Mouse (Mus musculus): ENCODE results near the gene Edn3.

The Edn3 gene

GRCm38 (mm10) chr2:174760479-174761121, at the start of gene Edn3:
TSS of gene Edn3 (plus strand) at chr2:174760619.
- DNase-seq (ENCODE audit: low read depth, low spot score), result peak; percentile 14

GRCm38 (mm10) chr2:174712043-174712442, 48.4 kb upstream of the Edn3 start:
- no peak for DNase-seq (ENCODE audit: low read depth, low spot score)

GRCm38 (mm10) chr2:174715938-174716337, 44.5 kb upstream of the Edn3 start:
- DNase-seq (ENCODE audit: low read depth, low spot score), result no peak

GRCm38 (mm10) chr2:174717857-174718256, 42.6 kb upstream of the Edn3 start:
- no peak for DNase-seq (ENCODE audit: low read depth, low spot score)

GRCm38 (mm10) chr2:174727114-174727823, 33.1 kb upstream of the Edn3 start:
- no peak for DNase-seq (ENCODE audit: low read depth, low spot score)

- DNase-seq (ENCODE audit: low read depth, low spot score), result no peak
Measured at GRCm38 (mm10) chr2:174731939-174732338, 28.5 kb upstream of the Edn3 start.

GRCm38 (mm10) chr2:174735270-174735669, 25.1 kb upstream of the Edn3 start:
- DNase-seq (ENCODE audit: low read depth, low spot score), result no peak

- DNase-seq (ENCODE audit: low read depth, low spot score), result no peak
Measured at GRCm38 (mm10) chr2:174747182-174747581, 13.2 kb upstream of the Edn3 start.

GRCm38 (mm10) chr2:174748381-174748780, 12.0 kb upstream of the Edn3 start:
- DNase-seq (ENCODE audit: low read depth, low spot score), result no peak

GRCm38 (mm10) chr2:174753197-174753596, 7.2 kb upstream of the Edn3 start:
- no peak for DNase-seq (ENCODE audit: low read depth, low spot score)

GRCm38 (mm10) chr2:174754231-174754630, 6.2 kb upstream of the Edn3 start:
- no peak for DNase-seq (ENCODE audit: low read depth, low spot score)

GRCm38 (mm10) chr2:174759189-174759588, 1.2 kb upstream of the Edn3 start:
- no peak for DNase-seq (ENCODE audit: low read depth, low spot score)

GRCm38 (mm10) chr2:174761452-174762101, 1.2 kb downstream of the Edn3 start:
- DNase-seq (ENCODE audit: low read depth, low spot score), result no peak

- DNase-seq (ENCODE audit: low read depth, low spot score), result no peak
Measured at GRCm38 (mm10) chr2:174762310-174762709, 1.9 kb downstream of the Edn3 start.

- no peak for DNase-seq (ENCODE audit: low read depth, low spot score)
Measured at GRCm38 (mm10) chr2:174768891-174769528, 8.6 kb downstream of the Edn3 start.

- DNase-seq (ENCODE audit: low read depth, low spot score), result no peak
Measured at GRCm38 (mm10) chr2:174774177-174775111, 14.0 kb downstream of the Edn3 start.

GRCm38 (mm10) chr2:174782016-174782415, 21.6 kb downstream of the Edn3 start:
- no peak for DNase-seq (ENCODE audit: low read depth, low spot score)

- DNase-seq (ENCODE audit: low read depth, low spot score), result no peak
Measured at GRCm38 (mm10) chr2:174782880-174783279, 22.5 kb downstream of the Edn3 start.

GRCm38 (mm10) chr2:174788830-174789229, 28.4 kb downstream of the Edn3 start:
- DNase-seq (ENCODE audit: low read depth, low spot score), result no peak

GRCm38 (mm10) chr2:174792436-174793125, 32.2 kb downstream of the Edn3 start:
- no peak for DNase-seq (ENCODE audit: low read depth, low spot score)

GRCm38 (mm10) chr2:174793181-174793580, 32.8 kb downstream of the Edn3 start:
- no peak for DNase-seq (ENCODE audit: low read depth, low spot score)

Measured in WW6 (cell line).